Mouse (Mus musculus): ENCODE results near the gene Eif5. TPM values are rescaled to one million over a fixed set of nuclear protein-coding genes. Genes with fewer than 3 reads are reported as not detected.

Eif5 gene
- polyA plus RNA-seq, 1 experiment: 91.1 TPM

- 82% methylated on average over 2 of the region's 2 CpGs for WGBS
- no peak for TF ChIP-seq CTCF (conservative IDR thresholded peaks at IDR 0.05; ENCODE audit: insufficient read depth, insufficient read length, low read depth, low read length)
- TF ChIP-seq POLR2A (IDR thresholded peaks at IDR 0.05; ENCODE audit: low read depth, low read length): no peak
Measured at GRCm38 (mm10) chr12:111593775-111594174, 56.0 kb downstream of the Eif5 start.

More at GRCm38 (mm10) chr12:111593775-111594174, 56.0 kb downstream of the Eif5 start:
- H3K4me3 ChIP-seq (ENCODE audit: insufficient read depth, low read depth, low read length): no peak overlapping the region
- H3K27me3 ChIP-seq (replicated peaks; ENCODE audit: control insufficient read depth, insufficient read depth, low read length): no peaks in the 10 kb centered on the region
- DNase-seq: no peak
- H3K4me1 ChIP-seq (ENCODE audit: control insufficient read depth, insufficient read depth, low read length): no peaks in the 10 kb centered on the region
- H3K36me3 ChIP-seq (ENCODE audit: control insufficient read depth, insufficient read depth, low read length): peaks cover 3% of the 10 kb centered on the region
- no peak overlapping the region for H3K27ac ChIP-seq (ENCODE audit: insufficient read depth, low read depth, low read length)

Other genes starting within 250 kb of the Eif5 start
- 164 and 208 TPM in 2 replicates for gene Cdc42bpb, start 160.3 kb upstream of the Eif5 start, polyA plus RNA-seq (2012; rRNA removed)
- gene Lbhd2, start 131.2 kb upstream of the Eif5 start, polyA plus RNA-seq (2012; rRNA removed): 0.13 and 0.15 TPM in 2 replicates
- 42.9 and 50.5 TPM in 2 replicates for gene Exoc3l4, start 121.0 kb upstream of the Eif5 start, polyA plus RNA-seq (2012; rRNA removed)
- gene Tnfaip2, start 95.5 kb upstream of the Eif5 start, polyA plus RNA-seq (2012; rRNA removed): 48.5 and 56.2 TPM in 2 replicates
- 2.8 and 4.3 TPM in 2 replicates for gene Gm266, start 52.2 kb upstream of the Eif5 start, polyA plus RNA-seq (2012; rRNA removed)
- gene Mark3, start 36.5 kb downstream of the Eif5 start, polyA plus RNA-seq (2012; rRNA removed): 33.7 and 37.4 TPM in 2 replicates
- 280 and 340 TPM in 2 replicates for gene Ckb, start 134.3 kb downstream of the Eif5 start, polyA plus RNA-seq (2012; rRNA removed)
- gene Trmt61a, start 140.1 kb downstream of the Eif5 start, polyA plus RNA-seq (2012; rRNA removed): 12.4 and 16.9 TPM in 2 replicates
- 11.3 and 14.6 TPM in 2 replicates for gene Bag5, start 175.2 kb downstream of the Eif5 start, polyA plus RNA-seq (2012; rRNA removed)
- gene Apopt1, start 175.2 kb downstream of the Eif5 start, polyA plus RNA-seq (2012; rRNA removed): 63.8 and 68.4 TPM in 2 replicates
- gene Klc1, start 220.8 kb downstream of the Eif5 start, polyA plus RNA-seq (2012; rRNA removed): 40.3 and 44.3 TPM in 2 replicates